ENCODE assay signal across 11 mouse cellular contexts in the genomic region with DNA sequence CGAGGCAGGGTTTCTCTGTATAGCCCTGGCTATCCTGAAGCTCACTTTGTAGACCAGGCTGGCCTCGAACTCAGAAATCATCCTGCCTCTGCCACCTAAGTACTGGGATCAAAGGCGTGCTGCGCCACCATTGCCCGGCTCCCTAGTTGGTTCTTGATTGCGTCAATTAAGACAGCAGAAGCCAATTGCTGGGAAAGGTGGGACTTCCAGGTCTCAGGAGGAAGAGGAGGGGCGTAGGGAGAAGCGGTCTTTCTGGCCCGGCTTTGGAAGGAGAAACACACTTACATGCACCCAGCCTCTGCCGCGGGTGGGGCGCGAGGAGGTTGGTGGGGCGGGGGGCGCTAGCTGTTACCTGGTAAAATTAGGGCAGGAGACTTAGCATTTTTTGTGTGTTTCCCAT. TPM values are rescaled to one million over a fixed set of nuclear protein-coding genes. Genes with fewer than 3 reads are reported as not detected.
DNase-seq lines count a peak whose midpoint lies in the region; ATAC-seq and TF ChIP-seq lines count a peak whose summit lies in the region.
"Had no signal": no experiment of that assay in that cellular context is flagged by ENCODE, and none has a peak within 500 bp of the region (broad histone marks: within the 10 kb centered on the region; RNA-seq: fewer than 3 reads in every experiment).

No protein-coding gene starts in this region.

- H3K4me3 ChIP-seq in kidney, adult 2 months (ENCODE audit: insufficient read depth, low read depth, low read length) = no peak overlapping the region
- no peak overlapping the region for H3K4me3 ChIP-seq in kidney, embryonic 15.5 days (replicated peaks)
- peak overlapping the region; percentile 5 for H3K4me3 ChIP-seq in heart, embryonic 16.5 days (ENCODE audit: low read length)
- peak overlapping the region; percentile 10; the same call in 1 of the 2 replicates for H3K4me3 ChIP-seq in small intestine, adult 2 months (ENCODE audit: low read depth, low read length)
- H3K4me3 ChIP-seq in limb, embryonic 10.5 days = no peak overlapping the region
- H3K4me3 ChIP-seq: forebrain, embryonic 12.5 days; liver, embryonic 15.5 days had no signal

- no peaks in the 10 kb centered on the region for H3K36me3 ChIP-seq in kidney, adult 2 months (ENCODE audit: control insufficient read depth, insufficient read depth, low read length)
- H3K36me3 ChIP-seq in kidney, embryonic 15.5 days = no peaks in the 10 kb centered on the region
- H3K36me3 ChIP-seq in heart, embryonic 16.5 days (ENCODE audit: control insufficient read depth, insufficient read depth) = no peaks in the 10 kb centered on the region
- H3K36me3 ChIP-seq in small intestine, adult 2 months (ENCODE audit: control insufficient read depth, insufficient read depth, low read length) = no peaks in the 10 kb centered on the region
- H3K36me3 ChIP-seq in limb, embryonic 10.5 days = no peaks in the 10 kb centered on the region
- H3K36me3 ChIP-seq: forebrain, embryonic 12.5 days; liver, embryonic 15.5 days had no signal

- no peak for ATAC-seq in kidney, embryonic 15.5 days (replicated peaks; ENCODE audit: low FRiP score)
- no peak for ATAC-seq in heart, embryonic 16.5 days (replicated peaks; ENCODE audit: extremely low read depth, insufficient read depth, low FRiP score)
- ATAC-seq: intestine, postnatal 0 days had no signal

- H3K4me2 ChIP-seq in kidney, embryonic 15.5 days = no peak overlapping the region
- H3K4me2 ChIP-seq in heart, embryonic 16.5 days (ENCODE audit: low read depth, low read length) = no peak overlapping the region
- H3K4me2 ChIP-seq: forebrain, embryonic 12.5 days; liver, embryonic 15.5 days had no signal

- peak; percentile 0 for DNase-seq in kidney, adult 2 months
- DNase-seq in T-cell, adult 2 months (ENCODE audit: low spot score) = peak; percentile 2
- no peak for DNase-seq in thymus, postnatal 10 days (ENCODE audit: low spot score in 2 of 2)
- DNase-seq in left cerebral cortex, postnatal 25 days (ENCODE audit: low spot score in 2 of 2) = no peak
- no peak for DNase-seq in limb, embryonic 10.5 days (ENCODE audit: low spot score)

- no peaks in the 10 kb centered on the region for H3K27me3 ChIP-seq in kidney, adult 2 months (replicated peaks; ENCODE audit: control insufficient read depth, insufficient read depth, low read length)
- 0 out of 2 replicates have a peak, but pooled peaks cover 2% of the 10 kb centered on the region for H3K27me3 ChIP-seq in kidney, embryonic 15.5 days
- no peaks in the 10 kb centered on the region for H3K27me3 ChIP-seq in heart, embryonic 16.5 days (ENCODE audit: control insufficient read depth, insufficient read depth, low read length)
- no peaks in the 10 kb centered on the region for H3K27me3 ChIP-seq in small intestine, adult 2 months (ENCODE audit: control insufficient read depth, insufficient read depth, low read length)
- H3K27me3 ChIP-seq in limb, embryonic 10.5 days (ENCODE audit: low read depth, poor library complexity, severe bottlenecking) = peaks cover 37% of the 10 kb centered on the region
- H3K27me3 ChIP-seq: forebrain, embryonic 12.5 days; liver, embryonic 15.5 days had no signal

- 92% methylated on average over 15 of the region's 15 CpGs for WGBS in kidney, adult 2 months
- WGBS in kidney, embryonic 15.5 days = 87% methylated on average over 15 of the region's 15 CpGs
- 76% methylated on average over 15 of the region's 15 CpGs for WGBS in heart, embryonic 16.5 days
- WGBS in small intestine, adult 2 months = 82% methylated on average over 15 of the region's 15 CpGs
- 83% methylated on average over 15 of the region's 15 CpGs for WGBS in limb, embryonic 10.5 days

- no peaks in the 10 kb centered on the region for H3K4me1 ChIP-seq in kidney, adult 2 months (ENCODE audit: control insufficient read depth, insufficient read depth, low read length)
- no peaks in the 10 kb centered on the region for H3K4me1 ChIP-seq in kidney, embryonic 15.5 days
- H3K4me1 ChIP-seq in heart, embryonic 16.5 days (ENCODE audit: control insufficient read depth, insufficient read depth, low read length) = no peaks in the 10 kb centered on the region
- H3K4me1 ChIP-seq in small intestine, adult 2 months (ENCODE audit: control insufficient read depth, insufficient read depth, insufficient read length, low read length) = no peaks in the 10 kb centered on the region
- no peaks in the 10 kb centered on the region for H3K4me1 ChIP-seq in limb, embryonic 10.5 days
- H3K4me1 ChIP-seq: forebrain, embryonic 12.5 days; liver, embryonic 15.5 days had no signal

- no peak overlapping the region for H3K27ac ChIP-seq in kidney, adult 2 months (ENCODE audit: insufficient read depth, low read depth, low read length)
- no peak overlapping the region for H3K27ac ChIP-seq in kidney, embryonic 15.5 days
- H3K27ac ChIP-seq in heart, embryonic 16.5 days (ENCODE audit: low read length) = no peak overlapping the region
- H3K27ac ChIP-seq in small intestine, adult 2 months (ENCODE audit: insufficient read depth, low read depth, low read length) = no peak overlapping the region
- no peak overlapping the region for H3K27ac ChIP-seq in limb, embryonic 10.5 days
- H3K27ac ChIP-seq: forebrain, embryonic 12.5 days; liver, embryonic 15.5 days had no signal

- TF ChIP-seq POLR2A in kidney, adult 2 months (IDR thresholded peaks at IDR 0.05; ENCODE audit: low read depth, low read length) = no peak
- TF ChIP-seq POLR2A in small intestine, adult 2 months (IDR thresholded peaks at IDR 0.05; ENCODE audit: low read depth, low read length) = no peak

- intact Hi-C loops in left cerebral cortex, postnatal 25 days (cut with DNase I) = no loop called here

- no peak overlapping the region for H3K9ac ChIP-seq in kidney, embryonic 15.5 days
- no peak overlapping the region for H3K9ac ChIP-seq in heart, embryonic 16.5 days (ENCODE audit: low read length)
- H3K9ac ChIP-seq: forebrain, embryonic 12.5 days; liver, embryonic 15.5 days had no signal

- H3K9me3 ChIP-seq in kidney, embryonic 15.5 days (replicated peaks) = no peaks in the 10 kb centered on the region
- no peaks in the 10 kb centered on the region for H3K9me3 ChIP-seq in heart, embryonic 16.5 days (replicated peaks; ENCODE audit: control insufficient read depth, low read length)
- no peaks in the 10 kb centered on the region for H3K9me3 ChIP-seq in limb, embryonic 10.5 days (replicated peaks)
- H3K9me3 ChIP-seq: forebrain, embryonic 12.5 days; liver, embryonic 15.5 days had no signal

- TF ChIP-seq CTCF in kidney, adult 2 months (conservative IDR thresholded peaks at IDR 0.05; ENCODE audit: insufficient read depth, insufficient read length, low read depth, low read length) = no peak
- TF ChIP-seq CTCF in small intestine, adult 2 months (IDR thresholded peaks at IDR 0.05; ENCODE audit: extremely low read depth, insufficient read length, insufficient replicate concordance, low read depth, low read length) = no peak

RNA-seq across cellular contexts. Expression of gene Taf1, which starts 10.5 kb away (rescaled TPM):
- polyA plus RNA-seq in kidney, adult 2 months (2012; rRNA removed) = 3.2 and 5.0 TPM in 2 replicates
- 13.9 and 14.9 TPM in 2 replicates for polyA plus RNA-seq in kidney, embryonic 15.5 days (2015; fragmentation: Nextera tagmentation; extraction: Ambion mirVana)
- polyA plus RNA-seq in heart, embryonic 16.5 days (2015; fragmentation: Nextera tagmentation; extraction: Ambion mirVana) = 6.2 and 8.0 TPM in 2 replicates
- 0.53 and 2.0 TPM in 2 replicates for polyA plus RNA-seq in small intestine, adult 2 months (2012; rRNA removed)
- 10 to 100 TPM; 47.2 to 48.5 TPM for total RNA-seq in left cerebral cortex, postnatal 25 days (2021)
- polyA plus RNA-seq in limb, embryonic 10.5 days (2016; fragmentation: Nextera tagmentation; extraction: Ambion mirVana) = 20.0 and 23.8 TPM in 2 replicates

Comparison
In these comparisons a context has a peak if more than half of its experiments do, and no peak if none do; other contexts are left out.
1. DNase-seq: peak in kidney, adult 2 months (single experiment) and T-cell, adult 2 months (single experiment); none in thymus, postnatal 10 days (0 of 2), left cerebral cortex, postnatal 25 days (0 of 2) and limb, embryonic 10.5 days (single experiment).
2. H3K4me3 ChIP-seq: peak in heart, embryonic 16.5 days (single experiment) and small intestine, adult 2 months (single experiment); none in kidney, adult 2 months (single experiment), kidney, embryonic 15.5 days (single experiment) and limb, embryonic 10.5 days (single experiment).